Mouse (Mus musculus): ENCODE results near the gene Gm42517.

The Gm42517 gene

DNA sequence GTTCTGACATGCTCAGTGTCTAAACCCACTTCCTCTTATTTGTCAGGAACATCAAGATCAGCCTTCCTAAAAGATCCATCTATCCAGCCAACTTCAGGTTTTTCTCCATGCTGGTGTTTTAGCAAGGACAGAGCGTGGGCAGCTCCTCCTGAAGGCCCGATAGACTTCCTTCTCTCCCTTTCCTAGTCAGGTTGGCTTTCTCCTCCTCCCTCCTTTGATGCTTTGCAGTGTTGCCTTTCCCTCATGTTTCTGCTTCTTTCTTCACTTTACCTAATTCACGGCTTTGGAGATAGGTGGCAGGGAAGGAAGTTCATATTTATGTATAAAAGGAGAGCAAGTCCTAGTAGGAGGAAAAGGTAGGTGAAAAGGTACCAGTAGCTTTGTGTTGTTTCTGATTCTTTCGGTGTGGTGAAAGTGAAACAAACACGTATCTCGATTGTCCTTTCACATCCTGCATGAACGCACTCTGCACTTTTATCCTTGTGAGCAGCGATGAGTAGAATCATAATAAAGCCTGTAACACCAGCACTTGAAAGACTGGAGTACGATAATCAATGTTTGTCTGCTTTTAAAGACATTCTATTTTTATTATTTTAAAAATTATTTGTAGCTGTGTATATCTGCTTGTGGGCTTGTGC is 18.1 kb downstream of the Gm42517 start:
- no peak for DNase-seq (ENCODE audit: low spot score in 2 of 2)

DNA sequence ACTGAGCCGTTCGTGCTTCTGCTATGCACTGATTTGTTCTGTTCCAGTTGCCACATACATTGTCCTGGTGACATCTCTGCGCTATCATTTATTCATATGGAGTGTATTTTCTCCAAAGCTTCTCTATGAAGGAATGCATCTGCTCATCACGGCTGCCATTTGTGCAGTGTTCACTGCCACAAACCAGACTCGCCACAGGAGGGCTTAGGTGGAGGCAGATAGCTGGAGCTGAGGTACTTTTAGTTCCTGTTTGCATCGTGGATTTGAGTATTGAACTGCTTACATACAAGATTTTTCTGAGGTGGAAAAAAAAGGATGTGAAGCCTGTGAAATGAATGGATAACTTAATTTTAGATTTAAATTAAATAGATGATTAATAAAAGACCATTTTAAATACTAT is 19.9 kb downstream of the Gm42517 start:
- no peak for DNase-seq (ENCODE audit: low spot score in 2 of 2)

DNA sequence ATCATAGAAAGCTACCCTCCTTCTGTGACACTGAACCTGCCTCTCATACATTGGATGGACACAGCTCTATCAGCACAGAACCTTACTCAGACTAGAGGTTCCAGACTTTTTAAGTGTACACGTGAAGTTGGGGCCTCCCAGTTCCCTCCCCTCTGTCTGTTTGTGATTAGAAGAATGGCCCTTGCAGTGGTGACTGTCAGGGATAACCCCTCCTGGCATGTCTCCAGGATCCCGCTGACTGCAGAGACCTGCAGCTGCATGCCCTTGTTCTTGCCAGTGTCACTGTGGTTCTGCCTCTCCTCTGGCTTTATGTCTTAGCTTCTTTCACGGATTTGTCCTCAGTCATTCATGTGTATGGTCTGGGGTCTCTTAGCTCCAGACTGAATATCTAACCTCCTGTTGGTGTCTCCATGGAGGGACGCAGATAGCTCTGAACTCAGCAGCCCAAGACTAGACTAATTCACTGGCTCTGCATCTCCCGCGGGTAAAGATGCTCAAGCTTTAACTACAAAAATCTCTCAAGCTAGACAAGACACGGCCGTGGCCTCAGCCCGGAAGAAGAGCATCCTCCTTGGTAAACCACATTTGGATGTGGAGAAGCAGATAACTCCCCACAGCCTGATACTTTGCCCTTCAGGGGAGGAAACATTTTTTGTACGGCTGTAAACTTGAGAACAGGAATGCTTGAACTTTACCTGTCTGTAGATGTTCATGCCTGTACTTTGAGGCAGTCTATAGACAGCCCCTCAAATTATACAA is 22.2 kb downstream of the Gm42517 start:
- no peak for DNase-seq (ENCODE audit: low spot score in 2 of 2)

DNA sequence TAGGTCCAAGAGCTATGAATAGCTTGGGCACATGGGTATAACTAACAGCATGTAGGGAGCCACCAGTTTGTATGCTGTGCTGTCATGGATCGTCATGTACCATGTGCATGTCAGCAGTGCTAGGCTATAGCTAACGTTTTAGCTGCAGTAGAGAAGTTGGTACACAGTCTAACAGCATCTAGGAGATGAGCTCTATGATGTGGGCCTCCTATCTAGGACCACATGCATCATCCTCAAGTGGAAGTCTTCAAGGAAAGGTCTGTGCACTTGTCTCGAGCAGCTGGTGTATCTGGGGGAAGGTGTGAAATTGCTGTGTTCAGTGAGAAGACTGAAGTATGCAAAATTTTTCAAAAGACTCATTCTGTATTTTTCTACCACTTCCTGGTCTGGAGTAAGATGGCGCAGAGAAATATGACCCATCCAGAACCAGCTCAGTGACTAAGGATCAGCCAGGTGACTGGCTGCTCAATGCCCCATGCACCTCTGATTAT is 24.0 kb downstream of the Gm42517 start:
- no peak for DNase-seq (ENCODE audit: low spot score in 2 of 2)

DNA sequence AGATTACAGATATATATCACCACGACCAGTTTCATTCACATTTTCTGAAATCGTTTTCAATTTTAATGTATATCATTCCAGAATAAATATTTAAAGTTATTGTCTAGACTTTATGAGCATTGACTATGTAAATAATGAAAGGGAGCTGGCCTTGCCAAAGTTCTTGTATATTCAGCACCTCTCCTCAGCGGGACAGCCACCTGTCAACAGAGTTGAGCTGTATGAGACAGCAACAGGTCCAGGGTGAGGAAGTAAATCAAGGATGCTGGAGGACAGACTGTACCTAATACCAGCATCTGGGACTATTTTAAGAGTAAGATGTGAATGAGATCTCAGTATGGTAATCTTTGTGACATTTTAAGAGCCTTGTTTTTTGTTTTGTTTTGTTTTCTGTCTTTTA is 29.7 kb downstream of the Gm42517 start:
- DNase-seq (ENCODE audit: low spot score in 2 of 2) = no peak

DNA sequence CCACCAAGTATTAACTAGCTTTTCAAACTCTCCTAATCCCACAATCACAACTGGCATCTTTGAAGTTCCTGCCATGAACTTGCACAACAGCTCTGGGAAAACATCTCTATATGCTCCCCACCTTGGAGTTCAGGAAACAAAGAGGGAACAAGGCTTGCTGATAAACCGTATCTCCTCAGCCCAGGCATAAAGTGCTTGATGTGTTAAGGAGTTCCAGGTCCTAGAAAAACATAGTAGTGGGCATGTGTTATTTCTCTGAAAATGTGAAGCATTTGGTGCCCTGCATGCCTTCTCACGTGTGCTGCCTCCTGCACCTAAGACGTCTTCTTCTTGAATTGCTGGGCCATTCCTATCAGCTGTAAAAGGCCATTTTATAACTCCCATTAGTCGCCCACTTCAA is 30.3 kb downstream of the Gm42517 start:
- no peak for DNase-seq (ENCODE audit: low spot score in 2 of 2)

DNA sequence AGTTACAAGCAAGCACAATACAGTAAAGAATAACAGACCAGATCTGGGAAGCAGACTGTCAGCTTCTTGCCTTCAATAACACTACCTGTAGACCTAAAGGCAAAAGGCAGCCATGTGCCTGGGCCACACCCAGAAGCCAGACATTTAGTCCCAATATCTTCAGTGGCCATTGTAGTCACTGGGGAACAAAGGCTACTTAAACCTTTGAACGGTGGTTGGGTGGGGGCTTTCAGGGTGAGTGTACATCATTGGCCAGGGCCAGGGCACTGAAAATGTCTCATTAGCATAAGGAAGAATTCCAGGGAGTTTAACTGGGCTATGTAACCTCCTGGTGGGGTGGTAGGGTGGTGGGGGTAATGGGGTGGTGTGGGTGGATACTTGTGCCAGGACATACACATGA is 36.7 kb downstream of the Gm42517 start:
- DNase-seq (ENCODE audit: low spot score in 2 of 2) = no peak

Measured in thymus, postnatal 10 days (tissue).